Mouse (Mus musculus) gastrocnemius, postnatal 25 days (tissue): ENCODE results near the gene Knl1. TPM values are rescaled to one million over a fixed set of nuclear protein-coding genes. Genes with fewer than 3 reads are reported as not detected.
"Not testable (repeated sequence)": the region's sequence is repeated elsewhere in the genome, so short reads cannot be mapped to it uniquely, and the experiment has no call there.

Source experiments
- DNase-seq: peaks from one replicate; pipeline ENCODE4 v3.0.0; 2022
- long read RNA-seq, 2 experiments: library from polyadenylated mRNA; stranded (forward); transcript quantifications; one replicate each; pipeline ENCODE4 v2.0.0; 2021
- total RNA-seq, 2 experiments: library from RNA; stranded (reverse); gene quantifications; 1 replicate in 1 of 2; 2 replicates in 1 of 2; pipeline ENCODE4 v1.2.3; 2021

Knl1 gene
- under 1 TPM; 0.28 to 0.88 TPM for total RNA-seq
- long read RNA-seq, experiment 1, partial matches to known transcripts: 0 of 8 reads
- long read RNA-seq, experiment 1, other reads (novel, unspliced or antisense): 8 of 8 reads
- long read RNA-seq, experiment 2, partial matches to known transcripts: 0 of 3 reads
- long read RNA-seq, experiment 2, other reads (novel, unspliced or antisense): 3 of 3 reads

GRCm38 (mm10) chr2:119046649-119047611, at the start of gene Knl1:
Gene Knl1 (plus strand): TSS chr2:119047119.
- DNase-seq: peak; percentile 84

GRCm38 (mm10) chr2:118998115-118998866, 48.6 kb upstream of the Knl1 start:
- no peak for DNase-seq

- DNase-seq: no peak
These were observed 47.8 kb upstream of the Knl1 start for GRCm38 (mm10) chr2:118999025-118999639.

- DNase-seq: no peak
These were observed 40.0 kb upstream of the Knl1 start for GRCm38 (mm10) chr2:119006886-119007285.

GRCm38 (mm10) chr2:119009376-119009775, 37.5 kb upstream of the Knl1 start:
- no peak for DNase-seq

- DNase-seq: no peak
These were observed 31.9 kb upstream of the Knl1 start for GRCm38 (mm10) chr2:119014989-119015388.

GRCm38 (mm10) chr2:119015604-119016180, 31.2 kb upstream of the Knl1 start:
- DNase-seq: peak; percentile 71

GRCm38 (mm10) chr2:119016312-119016711, 30.6 kb upstream of the Knl1 start:
- not testable (repeated sequence) for DNase-seq

- DNase-seq: no peak
These were observed 29.3 kb upstream of the Knl1 start for GRCm38 (mm10) chr2:119017647-119018046.

- DNase-seq: peak; percentile 69
These were observed 28.4 kb upstream of the Knl1 start for GRCm38 (mm10) chr2:119018391-119019122.

GRCm38 (mm10) chr2:119019131-119019530, 27.8 kb upstream of the Knl1 start:
- no peak for DNase-seq

GRCm38 (mm10) chr2:119019538-119019937, 27.4 kb upstream of the Knl1 start:
- no peak for DNase-seq

GRCm38 (mm10) chr2:119023154-119023660, 23.7 kb upstream of the Knl1 start:
- DNase-seq: no peak

- DNase-seq: no peak
These were observed 22.2 kb upstream of the Knl1 start for GRCm38 (mm10) chr2:119024536-119025238.

GRCm38 (mm10) chr2:119025239-119025616, 21.7 kb upstream of the Knl1 start:
- no peak for DNase-seq

- DNase-seq: no peak
These were observed 20.0 kb upstream of the Knl1 start for GRCm38 (mm10) chr2:119026951-119027350.

- peak; percentile 89 for DNase-seq
These were observed 17.9 kb upstream of the Knl1 start, which contains the start of gene Ccdc32 for GRCm38 (mm10) chr2:119028941-119029551. Gene Ccdc32 (minus strand): TSS chr2:119029393.

GRCm38 (mm10) chr2:119032191-119032590, 14.7 kb upstream of the Knl1 start:
- no peak for DNase-seq

GRCm38 (mm10) chr2:119034656-119035396, 12.1 kb upstream of the Knl1 start, which contains the start of gene Rpusd2:
Gene Rpusd2 (plus strand): TSS chr2:119034790.
- peak; percentile 89 for DNase-seq
